Mouse (Mus musculus): Measurements from ENCODE around the gene Ddx50. TPM values are rescaled to one million over a fixed set of nuclear protein-coding genes. Genes with fewer than 3 reads are reported as not detected.

Gene Ddx50
- total and polyA plus RNA-seq, 2 experiments from 2014 or later: 40.8 to 77.0 TPM

DNA sequence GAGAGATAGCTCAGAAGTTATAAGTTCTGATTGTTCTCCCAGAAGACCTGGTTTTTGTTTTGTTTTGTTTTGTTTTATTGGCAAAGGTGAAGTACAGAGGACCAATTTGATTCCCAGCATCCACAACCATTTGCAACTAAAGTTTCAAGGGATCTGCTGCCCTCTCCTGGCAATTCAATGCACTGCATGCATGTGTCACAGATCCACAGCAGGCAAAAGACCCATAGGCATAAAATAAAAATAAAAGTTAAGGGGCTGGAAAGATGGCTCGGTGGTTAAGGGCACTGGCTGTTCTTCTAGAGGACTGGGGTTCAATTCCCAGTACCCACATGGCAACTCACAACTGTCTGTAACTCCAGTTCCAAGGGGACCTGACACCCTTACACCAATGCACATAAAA lies 28.8 kb upstream of the Ddx50 start:
- Histone ChIP-seq H3K4me1 (ENCODE audit: insufficient read depth, low read length) (no peaks in the 10 kb centered on the region), H3K36me3 (ENCODE audit: insufficient read depth, low read length) (no peaks in the 10 kb centered on the region), H3K4me2 (ENCODE audit: low read depth, low read length, poor library complexity, severe bottlenecking) (no peak overlapping the region), H3K27ac (ENCODE audit: low read depth, low read length) (no peak overlapping the region), H3K27me3 (ENCODE audit: insufficient read depth, low read length) (no peaks in the 10 kb centered on the region; the same call in 1 of the 2 replicates), H3K4me3 (ENCODE audit: low read depth, low read length) (no peak overlapping the region), H3K9ac (replicated peaks; ENCODE audit: low read length, poor library complexity, severe bottlenecking) (no peak overlapping the region), H3K9me3 (ENCODE audit: low read length) (no peaks in the 10 kb centered on the region; the same call in 1 of the 2 replicates)
- peak; percentile 40 for TF ChIP-seq CTCF (IDR thresholded peaks at IDR 0.05)
- ATAC-seq (ENCODE audit: low FRiP score) (no peak), DNase-seq (ENCODE audit: low spot score) (no peak)
- WGBS: 69% methylated on average over 1 of the region's 1 CpGs

DNA sequence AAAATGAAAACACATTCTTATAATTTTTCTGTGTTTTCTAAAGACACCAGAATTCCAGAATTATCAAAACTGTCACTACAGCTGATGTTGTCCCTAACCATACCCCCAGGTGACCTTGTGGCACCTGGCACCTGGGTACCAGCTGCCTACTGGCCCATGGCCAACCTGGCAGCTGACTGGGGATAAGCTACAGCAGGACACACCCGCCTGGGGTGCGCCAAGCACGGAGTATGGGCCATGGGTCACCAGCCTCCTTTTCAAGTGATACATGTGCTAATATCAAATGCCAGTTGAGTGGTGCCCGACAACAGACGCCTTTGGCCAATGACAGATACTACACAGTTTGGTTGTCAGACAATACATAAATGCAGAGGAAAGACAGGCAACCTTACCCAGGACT lies 26.3 kb upstream of the Ddx50 start:
- Histone ChIP-seq H3K9ac (replicated peaks; ENCODE audit: low read length, poor library complexity, severe bottlenecking) (no peak overlapping the region), H3K9me3 (ENCODE audit: low read length) (no peaks in the 10 kb centered on the region; the same call in 1 of the 2 replicates), H3K27me3 (ENCODE audit: insufficient read depth, low read length) (no peaks in the 10 kb centered on the region), H3K4me2 (ENCODE audit: low read depth, low read length, poor library complexity, severe bottlenecking) (no peak overlapping the region), H3K4me3 (ENCODE audit: low read depth, low read length) (no peak overlapping the region), H3K4me1 (ENCODE audit: insufficient read depth, low read length) (no peaks in the 10 kb centered on the region), H3K27ac (ENCODE audit: low read depth, low read length) (no peak overlapping the region), H3K36me3 (ENCODE audit: insufficient read depth, low read length) (no peaks in the 10 kb centered on the region)
- no peak for DNase-seq (ENCODE audit: low spot score)
- no peak for TF ChIP-seq CTCF (IDR thresholded peaks at IDR 0.05)
- ATAC-seq (ENCODE audit: low FRiP score): no peak
- WGBS: 81% methylated on average over 5 of the region's 5 CpGs

- Histone ChIP-seq H3K9ac (replicated peaks; ENCODE audit: low read length, poor library complexity, severe bottlenecking) (no peak overlapping the region), H3K36me3 (ENCODE audit: insufficient read depth, low read length) (no peaks in the 10 kb centered on the region), H3K27ac (ENCODE audit: low read depth, low read length) (no peak overlapping the region), H3K4me2 (ENCODE audit: low read depth, low read length, poor library complexity, severe bottlenecking) (no peak overlapping the region), H3K27me3 (ENCODE audit: insufficient read depth, low read length) (no peaks in the 10 kb centered on the region), H3K4me1 (ENCODE audit: insufficient read depth, low read length) (no peaks in the 10 kb centered on the region), H3K4me3 (ENCODE audit: low read depth, low read length) (no peak overlapping the region), H3K9me3 (ENCODE audit: low read length) (no peaks in the 10 kb centered on the region; the same call in 1 of the 2 replicates)
- ATAC-seq (ENCODE audit: low FRiP score): no peak
- 86% methylated on average over 6 of the region's 6 CpGs for WGBS
- TF ChIP-seq CTCF (IDR thresholded peaks at IDR 0.05): no peak
- DNase-seq (ENCODE audit: low spot score): no peak
Observed at GRCm38 (mm10) chr10:62676196-62676595, 25.2 kb upstream of the Ddx50 start.

- TF ChIP-seq CTCF (IDR thresholded peaks at IDR 0.05): no peak
- no peak for DNase-seq (ENCODE audit: low spot score)
- Histone ChIP-seq H3K4me1 (ENCODE audit: insufficient read depth, low read length) (no peaks in the 10 kb centered on the region), H3K27ac (ENCODE audit: low read depth, low read length) (no peak overlapping the region), H3K4me3 (ENCODE audit: low read depth, low read length) (no peak overlapping the region), H3K9me3 (ENCODE audit: low read length) (no peaks in the 10 kb centered on the region), H3K27me3 (ENCODE audit: insufficient read depth, low read length) (no peaks in the 10 kb centered on the region), H3K9ac (replicated peaks; ENCODE audit: low read length, poor library complexity, severe bottlenecking) (no peak overlapping the region), H3K36me3 (ENCODE audit: insufficient read depth, low read length) (no peaks in the 10 kb centered on the region), H3K4me2 (ENCODE audit: low read depth, low read length, poor library complexity, severe bottlenecking) (no peak overlapping the region)
- WGBS: 97% methylated on average over 2 of the region's 2 CpGs
- no peak for ATAC-seq (ENCODE audit: low FRiP score)
Observed at GRCm38 (mm10) chr10:62672359-62672758, 21.3 kb upstream of the Ddx50 start.

- Histone ChIP-seq H3K9me3 (ENCODE audit: low read length) (no peaks in the 10 kb centered on the region), H3K4me2 (ENCODE audit: low read depth, low read length, poor library complexity, severe bottlenecking) (no peak overlapping the region), H3K27me3 (ENCODE audit: insufficient read depth, low read length) (no peaks in the 10 kb centered on the region; the same call in 1 of the 2 replicates), H3K27ac (ENCODE audit: low read depth, low read length) (no peak overlapping the region), H3K4me1 (ENCODE audit: insufficient read depth, low read length) (no peaks in the 10 kb centered on the region), H3K4me3 (ENCODE audit: low read depth, low read length) (no peak overlapping the region), H3K36me3 (ENCODE audit: insufficient read depth, low read length) (peaks cover 3% of the 10 kb centered on the region; the same call in 1 of the 2 replicates), H3K9ac (replicated peaks; ENCODE audit: low read length, poor library complexity, severe bottlenecking) (no peak overlapping the region)
- ATAC-seq (ENCODE audit: low FRiP score) (no peak), DNase-seq (ENCODE audit: low spot score) (no peak)
- 76% methylated on average over 14 of the region's 14 CpGs for WGBS
- TF ChIP-seq CTCF (IDR thresholded peaks at IDR 0.05): no peak
Observed at GRCm38 (mm10) chr10:62669245-62669644, 18.2 kb upstream of the Ddx50 start.

DNA sequence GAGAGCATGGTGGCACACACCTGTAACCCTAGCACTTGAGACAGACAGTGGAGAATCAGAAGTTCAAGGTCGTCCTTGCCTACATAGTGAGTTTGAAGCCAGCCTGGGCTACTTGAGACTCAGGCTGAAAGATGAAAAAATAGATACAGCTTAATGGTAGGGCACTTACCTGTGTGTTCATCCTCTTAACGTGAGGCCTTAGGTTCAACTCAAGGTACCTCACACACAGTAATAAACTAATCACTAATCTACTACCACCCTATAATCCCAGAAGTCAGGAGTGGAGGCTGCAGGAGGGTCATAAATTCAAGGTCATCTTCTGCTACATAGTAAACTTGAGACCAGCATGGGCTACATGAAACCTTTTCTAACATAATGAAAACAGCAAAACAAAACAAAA lies 17.4 kb upstream of the Ddx50 start:
- no peaks in the 10 kb centered on the region for H3K4me1 ChIP-seq (ENCODE audit: insufficient read depth, low read length)
- no peak for TF ChIP-seq CTCF (IDR thresholded peaks at IDR 0.05)
- WGBS: 83% methylated on average over 2 of the region's 2 CpGs
- H3K4me3 ChIP-seq (ENCODE audit: low read depth, low read length): no peak overlapping the region
- H3K4me2 ChIP-seq (ENCODE audit: low read depth, low read length, poor library complexity, severe bottlenecking): no peak overlapping the region
- H3K27ac ChIP-seq (ENCODE audit: low read depth, low read length): no peak overlapping the region
- H3K27me3 ChIP-seq (ENCODE audit: insufficient read depth, low read length): no peaks in the 10 kb centered on the region; the same call in 1 of the 2 replicates
- peaks cover 3% of the 10 kb centered on the region; the same call in 1 of the 2 replicates for H3K36me3 ChIP-seq (ENCODE audit: insufficient read depth, low read length)
- ATAC-seq (ENCODE audit: low FRiP score): no peak
- H3K9me3 ChIP-seq (ENCODE audit: low read length): no peaks in the 10 kb centered on the region
- no peak overlapping the region for H3K9ac ChIP-seq (replicated peaks; ENCODE audit: low read length, poor library complexity, severe bottlenecking)
- no peak for DNase-seq (ENCODE audit: low spot score)

Measured in midbrain, postnatal 0 days (tissue).